Mouse (Mus musculus): Measurements from ENCODE around the gene Cdk15. TPM values are rescaled to one million over a fixed set of nuclear protein-coding genes. Genes with fewer than 3 reads are reported as not detected.
A peak's percentile ranks its signal among the peaks of the same experiment; 100 is the strongest.

The Cdk15 gene
- polyA plus RNA-seq, 1 experiment from 2014 or later: 0.20 TPM

- no peak for DNase-seq
- H3K27me3 ChIP-seq (ENCODE audit: insufficient read depth, low read length): no peaks in the 10 kb centered on the region
- no peaks in the 10 kb centered on the region for H3K9me3 ChIP-seq (ENCODE audit: low read length)
- H3K27ac ChIP-seq (ENCODE audit: low read depth): no peak overlapping the region
- H3K9ac ChIP-seq (replicated peaks): no peak overlapping the region
- no peaks in the 10 kb centered on the region for H3K36me3 ChIP-seq (replicated peaks; ENCODE audit: insufficient read depth, low read length)
- TF ChIP-seq CTCF (IDR thresholded peaks at IDR 0.05; ENCODE audit: low read depth): no peak
- no peak for TF ChIP-seq EP300 (IDR thresholded peaks at IDR 0.05; ENCODE audit: low read depth)
- H3K4me2 ChIP-seq (ENCODE audit: low read depth, low read length): no peak overlapping the region
- no peak for ATAC-seq
- WGBS (ENCODE audit: insufficient replicate concordance): 25% methylated on average over 16 of the region's 16 CpGs
- H3K4me1 ChIP-seq (ENCODE audit: insufficient read depth): no peaks in the 10 kb centered on the region; the same call in 1 of the 2 replicates
- H3K4me3 ChIP-seq (ENCODE audit: low read depth, low read length): no peak overlapping the region
These were observed 84.3 kb downstream of the Cdk15 start for GRCm38 (mm10) chr1:59340814-59341588.

GRCm38 (mm10) chr1:59341697-59342096 lies 85.0 kb downstream of the Cdk15 start:
- H3K36me3 ChIP-seq (replicated peaks; ENCODE audit: insufficient read depth, low read length): no peaks in the 10 kb centered on the region
- TF ChIP-seq EP300 (IDR thresholded peaks at IDR 0.05; ENCODE audit: low read depth) (no peak), CTCF (IDR thresholded peaks at IDR 0.05; ENCODE audit: low read depth) (no peak)
- no peak overlapping the region for H3K4me3 ChIP-seq (ENCODE audit: low read depth, low read length)
- H3K4me2 ChIP-seq (ENCODE audit: low read depth, low read length): no peak overlapping the region
- 59% methylated on average over 3 of the region's 3 CpGs for WGBS (ENCODE audit: insufficient replicate concordance)
- H3K27me3 ChIP-seq (ENCODE audit: insufficient read depth, low read length): no peaks in the 10 kb centered on the region
- ATAC-seq (no peak), DNase-seq (no peak)
- H3K4me1 ChIP-seq (ENCODE audit: insufficient read depth): no peaks in the 10 kb centered on the region; the same call in 1 of the 2 replicates
- no peak overlapping the region for H3K9ac ChIP-seq (replicated peaks)
- H3K27ac ChIP-seq (ENCODE audit: low read depth): no peak overlapping the region
- H3K9me3 ChIP-seq (ENCODE audit: low read length): no peaks in the 10 kb centered on the region

DNA sequence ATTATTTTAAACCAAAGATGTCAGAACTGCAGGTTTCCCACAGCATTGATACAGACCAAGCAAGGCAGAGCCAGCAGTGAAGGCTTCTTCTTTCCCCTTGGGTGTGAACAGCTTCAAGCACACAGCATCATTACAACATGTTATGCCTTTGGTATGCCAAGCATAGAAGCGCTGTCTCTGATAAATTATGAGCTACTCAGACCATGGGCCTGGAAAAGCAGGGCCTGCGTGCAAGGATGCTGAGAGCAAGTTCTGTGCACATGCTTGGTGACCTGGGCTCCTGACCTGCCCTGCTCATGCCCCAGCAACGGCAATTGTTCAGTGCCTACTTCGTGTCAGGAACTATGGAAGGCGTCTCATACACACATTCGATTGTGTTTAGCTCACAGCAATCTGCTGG lies 85.4 kb downstream of the Cdk15 start:
- no peak overlapping the region for H3K4me3 ChIP-seq (ENCODE audit: low read depth, low read length)
- no peak overlapping the region for H3K4me2 ChIP-seq (ENCODE audit: low read depth, low read length)
- TF ChIP-seq EP300 (IDR thresholded peaks at IDR 0.05; ENCODE audit: low read depth): no peak
- TF ChIP-seq CTCF (IDR thresholded peaks at IDR 0.05; ENCODE audit: low read depth): no peak
- H3K36me3 ChIP-seq (replicated peaks; ENCODE audit: insufficient read depth, low read length): no peaks in the 10 kb centered on the region
- 83% methylated on average over 6 of the region's 6 CpGs for WGBS (ENCODE audit: insufficient replicate concordance)
- ATAC-seq (no peak), DNase-seq (no peak)
- no peak overlapping the region for H3K27ac ChIP-seq (ENCODE audit: low read depth)
- no peaks in the 10 kb centered on the region for H3K27me3 ChIP-seq (ENCODE audit: insufficient read depth, low read length)
- H3K9me3 ChIP-seq (ENCODE audit: low read length): no peaks in the 10 kb centered on the region
- H3K4me1 ChIP-seq (ENCODE audit: insufficient read depth): no peaks in the 10 kb centered on the region; the same call in 1 of the 2 replicates
- no peak overlapping the region for H3K9ac ChIP-seq (replicated peaks)

GRCm38 (mm10) chr1:59352706-59353105 lies 96.0 kb downstream of the Cdk15 start:
- Histone ChIP-seq H3K27ac (ENCODE audit: low read depth) (no peak overlapping the region), H3K4me1 (ENCODE audit: insufficient read depth) (no peaks in the 10 kb centered on the region), H3K4me2 (ENCODE audit: low read depth, low read length) (no peak overlapping the region), H3K4me3 (ENCODE audit: low read depth, low read length) (no peak overlapping the region), H3K27me3 (ENCODE audit: insufficient read depth, low read length) (no peaks in the 10 kb centered on the region), H3K36me3 (replicated peaks; ENCODE audit: insufficient read depth, low read length) (no peaks in the 10 kb centered on the region), H3K9ac (replicated peaks) (no peak overlapping the region), H3K9me3 (ENCODE audit: low read length) (no peaks in the 10 kb centered on the region)
- WGBS (ENCODE audit: insufficient replicate concordance): 80% methylated on average over 4 of the region's 4 CpGs
- TF ChIP-seq EP300 (IDR thresholded peaks at IDR 0.05; ENCODE audit: low read depth) (no peak), CTCF (IDR thresholded peaks at IDR 0.05; ENCODE audit: low read depth) (no peak)
- DNase-seq (no peak), ATAC-seq (no peak)

- Histone ChIP-seq H3K4me3 (ENCODE audit: low read depth, low read length) (no peak overlapping the region), H3K36me3 (replicated peaks; ENCODE audit: insufficient read depth, low read length) (no peaks in the 10 kb centered on the region), H3K27me3 (ENCODE audit: insufficient read depth, low read length) (no peaks in the 10 kb centered on the region), H3K4me1 (ENCODE audit: insufficient read depth) (no peaks in the 10 kb centered on the region), H3K9me3 (ENCODE audit: low read length) (no peaks in the 10 kb centered on the region), H3K9ac (replicated peaks) (no peak overlapping the region), H3K4me2 (ENCODE audit: low read depth, low read length) (no peak overlapping the region), H3K27ac (ENCODE audit: low read depth) (no peak overlapping the region)
- no peak for TF ChIP-seq CTCF (IDR thresholded peaks at IDR 0.05; ENCODE audit: low read depth)
- TF ChIP-seq EP300 (IDR thresholded peaks at IDR 0.05; ENCODE audit: low read depth): no peak
- 60% methylated on average over 9 of the region's 9 CpGs for WGBS (ENCODE audit: insufficient replicate concordance)
- ATAC-seq (peak; percentile 67), DNase-seq (peak; percentile 22)
These were observed 98.7 kb downstream of the Cdk15 start for GRCm38 (mm10) chr1:59355440-59355839.

DNA sequence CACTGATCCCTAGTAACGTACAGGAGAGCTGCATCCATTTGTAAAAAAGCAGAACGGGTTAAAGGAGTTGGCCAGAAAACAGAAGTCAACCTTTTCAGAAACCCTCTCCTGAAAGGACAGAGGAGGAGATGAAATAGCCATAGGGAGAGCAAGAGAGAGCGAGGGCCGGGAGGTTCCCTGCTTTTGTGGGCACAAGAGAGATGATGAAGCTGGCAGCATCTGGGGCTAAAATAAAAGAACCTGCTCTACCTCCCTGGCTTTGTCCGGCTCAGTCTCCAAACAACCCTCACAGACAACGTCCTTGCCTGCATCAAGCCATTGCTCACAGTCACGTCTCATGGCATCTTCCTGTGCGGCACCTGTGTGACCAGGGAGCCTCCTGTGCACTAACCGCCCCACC lies 102.4 kb downstream of the Cdk15 start:
- TF ChIP-seq CTCF (IDR thresholded peaks at IDR 0.05; ENCODE audit: low read depth) (no peak), EP300 (IDR thresholded peaks at IDR 0.05; ENCODE audit: low read depth) (no peak)
- Histone ChIP-seq H3K9me3 (ENCODE audit: low read length) (no peaks in the 10 kb centered on the region), H3K9ac (replicated peaks) (no peak overlapping the region), H3K4me1 (ENCODE audit: insufficient read depth) (no peaks in the 10 kb centered on the region; the same call in 1 of the 2 replicates), H3K27ac (ENCODE audit: low read depth) (no peak overlapping the region), H3K27me3 (ENCODE audit: insufficient read depth, low read length) (no peaks in the 10 kb centered on the region), H3K4me3 (ENCODE audit: low read depth, low read length) (no peak overlapping the region), H3K36me3 (replicated peaks; ENCODE audit: insufficient read depth, low read length) (no peaks in the 10 kb centered on the region), H3K4me2 (ENCODE audit: low read depth, low read length) (no peak overlapping the region)
- WGBS (ENCODE audit: insufficient replicate concordance): 72% methylated on average over 9 of the region's 9 CpGs
- DNase-seq (no peak), ATAC-seq (no peak)

All from liver, postnatal 0 days (tissue).